Mouse (Mus musculus) CH12.LX (cell line): ENCODE measurements around the gene Nudt19. TPM values are rescaled to one million over a fixed set of nuclear protein-coding genes. Genes with fewer than 3 reads are reported as not detected.

Experiments
- DNase-seq: peaks from one replicate; pipeline ENCODE4 v3.0.0-alpha.2; 2013; ENCODE audit errors: extremely low read depth
- H3K27ac ChIP-seq: 2 replicates; pipeline ENCODE4 v1.5.1; 2012; ENCODE audit warnings: low read depth, mild to moderate bottlenecking, control low read depth, moderate library complexity; ENCODE audit not compliant: insufficient read depth
- H3K27me3 ChIP-seq: replicated peaks from 2 replicates; pipeline ENCODE3; 2012; ENCODE audit warnings: inconsistent platforms
- H3K36me3 ChIP-seq, 2 experiments: replicated peaks in 1 of 2; 2 replicates each; pipeline versions ENCODE3 to v1.6.1; 2012; ENCODE audit warnings: inconsistent platforms in 1 of 2, low read length in 1 of 2, mild to moderate bottlenecking in 1 of 2, mixed read lengths in 1 of 2, moderate library complexity in 1 of 2; ENCODE audit not compliant: control insufficient read depth in 1 of 2, insufficient read depth in 1 of 2
- H3K4me1 ChIP-seq, 2 experiments: 2 replicates each; pipeline ENCODE4 v1.6.1; 2012; ENCODE audit warnings: inconsistent platforms in 1 of 2, moderate library complexity in 1 of 2; ENCODE audit not compliant: insufficient read depth in 2 of 2, control insufficient read depth in 1 of 2
- H3K4me2 ChIP-seq: 2 replicates; pipeline ENCODE4 v1.6.1; 2012; ENCODE audit warnings: low read depth, mild to moderate bottlenecking, control low read depth; ENCODE audit not compliant: poor library complexity, insufficient read depth, severe bottlenecking
- H3K4me3 ChIP-seq, 3 experiments: fragments of 150-350 bp in 1 of 3; sonication (generic) in 1 of 3; replicated peaks in 1 of 3; 2 replicates each; pipeline versions ENCODE3 to v1.5.1; 2011 to 2012; ENCODE audit warnings: low read depth in 2 of 3, low read length in 2 of 3, mild to moderate bottlenecking in 2 of 3, moderate library complexity in 2 of 3, control low read depth in 1 of 3, improper control_type of control experiment in 1 of 3, inconsistent platforms in 1 of 3, mixed read lengths in 1 of 3; ENCODE audit not compliant: poor library complexity in 1 of 3
- H3K79me2 ChIP-seq: replicated peaks from 2 replicates; pipeline ENCODE4 v1.6.1; 2012; ENCODE audit warnings: mild to moderate bottlenecking, moderate library complexity; ENCODE audit not compliant: control insufficient read depth, poor library complexity, insufficient read depth, severe bottlenecking; ENCODE audit errors: extremely low read depth
- H3K9ac ChIP-seq: 2 replicates; pipeline ENCODE4 v1.6.1; 2012; ENCODE audit warnings: low read depth, mild to moderate bottlenecking, control low read depth, moderate library complexity; ENCODE audit not compliant: insufficient read depth
- H3K9me3 ChIP-seq: replicated peaks from 2 replicates; pipeline ENCODE3; 2012; ENCODE audit warnings: low read length, inconsistent platforms, mixed read lengths
- BHLHE40 ChIP-seq: IDR thresholded peaks from 2 replicates; pipeline ENCODE4 v1.6.1; 2011; ENCODE audit warnings: mild to moderate bottlenecking, low read depth, low read length, improper control_type of control experiment
- CHD2 ChIP-seq: IDR thresholded peaks from 2 replicates; pipeline ENCODE4 v1.6.1; 2011; ENCODE audit warnings: low read length, improper control_type of control experiment
- CTCF ChIP-seq, 2 experiments: IDR thresholded peaks in 1 of 2; conservative IDR thresholded peaks in 1 of 2; 2 replicates each; pipeline ENCODE4 v1.5.1; 2011 to 2012; ENCODE audit warnings: low read depth in 2 of 2, low read length in 2 of 2, improper control_type of control experiment in 1 of 2, inconsistent platforms in 1 of 2, mild to moderate bottlenecking in 1 of 2, moderate library complexity in 1 of 2
- EP300 ChIP-seq: IDR thresholded peaks from 2 replicates; pipeline ENCODE4 v1.6.1; 2011; ENCODE audit warnings: low read length, improper control_type of control experiment
- ETS1 ChIP-seq: conservative IDR thresholded peaks from 2 replicates; pipeline ENCODE4 v1.6.1; 2012; ENCODE audit warnings: low read depth, mild to moderate bottlenecking, inconsistent platforms, low read length, improper control_type of control experiment, moderate library complexity
- GABPA ChIP-seq: IDR thresholded peaks from 2 replicates; pipeline ENCODE4 v1.6.1; 2012; ENCODE audit warnings: low read depth, low read length, improper control_type of control experiment, inconsistent platforms; ENCODE audit not compliant: insufficient replicate concordance
- HCFC1 ChIP-seq: IDR thresholded peaks from 2 replicates; pipeline ENCODE4 v1.6.1; 2012; ENCODE audit warnings: low read depth, mild to moderate bottlenecking, inconsistent platforms, low read length, improper control_type of control experiment
- JUN ChIP-seq: IDR thresholded peaks from 2 replicates; pipeline ENCODE4 v1.6.1; 2011; ENCODE audit warnings: low read depth, mild to moderate bottlenecking, low read length, improper control_type of control experiment, moderate library complexity; ENCODE audit not compliant: insufficient read depth
- JUND ChIP-seq: conservative IDR thresholded peaks from 2 replicates; pipeline ENCODE4 v1.6.1; 2011; ENCODE audit warnings: low read depth, low read length, improper control_type of control experiment
- MAX ChIP-seq: IDR thresholded peaks from 2 replicates; pipeline ENCODE4 v1.6.1; 2011; ENCODE audit warnings: low read length, improper control_type of control experiment
- MAZ ChIP-seq: IDR thresholded peaks from 2 replicates; pipeline ENCODE4 v1.6.1; 2012; ENCODE audit warnings: low read depth, mild to moderate bottlenecking, inconsistent platforms, low read length, improper control_type of control experiment, moderate library complexity
- MEF2A ChIP-seq: IDR thresholded peaks from 2 replicates; pipeline ENCODE4 v1.6.1; 2014; ENCODE audit warnings: low read depth, mild to moderate bottlenecking, inconsistent platforms, low read length, improper control_type of control experiment, borderline replicate concordance
- MXI1 ChIP-seq: IDR thresholded peaks from 2 replicates; pipeline ENCODE4 v1.6.1; 2011; ENCODE audit warnings: mild to moderate bottlenecking, low read depth, low read length, improper control_type of control experiment
- MYC ChIP-seq: IDR thresholded peaks from 2 replicates; pipeline ENCODE4 v1.6.1; 2011; ENCODE audit warnings: low read depth, mild to moderate bottlenecking, improper control_type of control experiment, low read length
- NELFE ChIP-seq: IDR thresholded peaks from 2 replicates; pipeline ENCODE4 v1.6.1; 2011; ENCODE audit warnings: low read depth, low read length, improper control_type of control experiment
- NRF1 ChIP-seq: IDR thresholded peaks from 2 replicates; pipeline ENCODE4 v1.6.1; 2014; ENCODE audit warnings: low read depth, mild to moderate bottlenecking, inconsistent platforms, low read length, improper control_type of control experiment, moderate library complexity
- POLR2A ChIP-seq: IDR thresholded peaks from 2 replicates; pipeline ENCODE4 v1.6.1; 2011; ENCODE audit warnings: low read depth, mild to moderate bottlenecking, improper control_type of control experiment, low read length
- POLR2AphosphoS2 ChIP-seq: IDR thresholded peaks from 2 replicates; pipeline ENCODE4 v1.6.1; 2011; ENCODE audit warnings: low read depth, low read length, improper control_type of control experiment
- RCOR1 ChIP-seq: conservative IDR thresholded peaks from 2 replicates; pipeline ENCODE4 v1.6.1; 2012; ENCODE audit warnings: low read depth, mild to moderate bottlenecking, inconsistent platforms, low read length, improper control_type of control experiment
- SMC3 ChIP-seq: IDR thresholded peaks from 2 replicates; pipeline ENCODE4 v1.6.1; 2011; ENCODE audit warnings: low read depth, low read length, improper control_type of control experiment
- TBP ChIP-seq: conservative IDR thresholded peaks from 2 replicates; pipeline ENCODE4 v1.6.1; 2011; ENCODE audit warnings: low read depth, low read length, improper control_type of control experiment
- TCF12 ChIP-seq: IDR thresholded peaks from 2 replicates; pipeline ENCODE4 v1.6.1; 2014; ENCODE audit warnings: low read depth, mild to moderate bottlenecking, inconsistent platforms, low read length, improper control_type of control experiment
- UBTF ChIP-seq: IDR thresholded peaks from 2 replicates; pipeline ENCODE4 v1.6.1; 2012; ENCODE audit warnings: low read depth, mild to moderate bottlenecking, inconsistent platforms, low read length, improper control_type of control experiment, moderate library complexity
- USF1 ChIP-seq: IDR thresholded peaks from 2 replicates; pipeline ENCODE4 v1.6.1; 2014; ENCODE audit warnings: low read depth, mild to moderate bottlenecking, inconsistent platforms, low read length, improper control_type of control experiment
- ZC3H11A ChIP-seq: IDR thresholded peaks from 2 replicates; pipeline ENCODE4 v1.6.1; 2012; ENCODE audit warnings: low read depth, mild to moderate bottlenecking, inconsistent platforms, low read length, improper control_type of control experiment
- ZMIZ1 ChIP-seq: IDR thresholded peaks from 2 replicates; pipeline ENCODE4 v1.6.1; 2012; ENCODE audit warnings: low read depth, mild to moderate bottlenecking, inconsistent platforms, low read length, improper control_type of control experiment
- ZNF384 ChIP-seq: IDR thresholded peaks from 2 replicates; pipeline ENCODE4 v1.6.1; 2012; ENCODE audit warnings: low read depth, low read length, improper control_type of control experiment, inconsistent platforms
- dilution Hi-C: fragments of 300-500 bp; cut with MboI; formaldehyde crosslinking; loops from 2 replicates; pipeline ENCODE4 v1.14.3; 2020; ENCODE audit warnings: low sequenced_read_pairs; ENCODE audit not compliant: extremely low pct_unique_long_range_greater_than_20kb, extremely low pct_ligation_motif_present
- in situ Hi-C: fragments of 300-500 bp; cut with MboI; formaldehyde crosslinking; loops from 3 replicates; pipeline ENCODE4 v1.14.3; 2019; ENCODE audit warnings: low sequenced_read_pairs, low pct_ligation_motif_present, low pct_unique_long_range_greater_than_20kb, mixed read lengths
- polyA plus RNA-seq: library from polyadenylated mRNA; unstranded; fragments of >175 nt; gene quantifications from 2 replicates; pipeline ENCODE4 v1.2.1, GENCODE M21; 2012; ENCODE audit warnings: low read depth; ENCODE audit not compliant: insufficient read length
- total RNA-seq, 2 experiments: library from RNA; depleted of rRNA; stranded (reverse); fragments of 300-350 nt in 1 of 2; fragments of >200 nt in 1 of 2; gene quantifications; 2 replicates each; pipeline ENCODE4 v1.2.3; 2012 to 2014

The Nudt19 gene
- total and polyA plus RNA-seq, 3 experiments: 29.8 to 130 (median 58.0) TPM

GRCm38 (mm10) chr7:35559838-35560237 is 3.7 kb upstream of the Nudt19 start:
- H3K4me2 ChIP-seq: no peak overlapping the region
- H3K9me3 ChIP-seq: no peaks in the 10 kb centered on the region
- no peak overlapping the region for H3K27ac ChIP-seq
- dilution Hi-C loops: no loop called here
- H3K36me3 ChIP-seq: no peaks in the 10 kb centered on the region
- peaks cover 19% of the 10 kb centered on the region for H3K27me3 ChIP-seq
- TF ChIP-seq POLR2AphosphoS2 (no peak), NELFE (no peak), SMC3 (no peak), MAZ (no peak), CHD2 (no peak), ZMIZ1 (no peak), NRF1 (no peak), MAX (no peak), JUND (no peak), TBP (no peak), POLR2A (no peak), ZC3H11A (no peak), USF1 (no peak), MXI1 (no peak), ZNF384 (no peak), BHLHE40 (no peak)
- H3K4me1 ChIP-seq: peaks cover 0 to 5% of the 10 kb centered on the region in 2 experiments; a peak in 1 of 4 replicates
- no peak overlapping the region for H3K9ac ChIP-seq
- in situ Hi-C loops: loop anchor here (25.0 kb wide), 1 partner anchor 173 kb away; the partner anchor contains the start of genes Cep89 and Faap24
- H3K79me2 ChIP-seq: no peaks in the 10 kb centered on the region
- DNase-seq: no peak
- no peak overlapping the region for H3K4me3 ChIP-seq

GRCm38 (mm10) chr7:35558681-35559080 is 2.6 kb upstream of the Nudt19 start:
- Histone ChIP-seq H3K4me2 (no peak overlapping the region), H3K27ac (no peak overlapping the region), H3K36me3 (no peaks in the 10 kb centered on the region), H3K9ac (no peak overlapping the region), H3K27me3 (peaks cover 16% of the 10 kb centered on the region), H3K4me3 (no peak overlapping the region), H3K79me2 (no peaks in the 10 kb centered on the region), H3K4me1 (peaks cover 0 to 11% of the 10 kb centered on the region in 2 experiments; a peak in 3 of 4 replicates), H3K9me3 (no peaks in the 10 kb centered on the region)
- in situ Hi-C loops: loop anchor here (25.0 kb wide), 1 partner anchor 171 kb away; the partner anchor contains the start of genes Cep89 and Faap24
- dilution Hi-C loops: no loop called here
- TF ChIP-seq HCFC1 (no peak), MAZ (no peak), USF1 (no peak), ZC3H11A (no peak), EP300 (no peak), TCF12 (no peak), GABPA (no peak), UBTF (no peak), MEF2A (no peak), JUN (no peak), CTCF (conservative IDR thresholded peaks at IDR 0.05 in 1 of 2, IDR thresholded peaks at IDR 0.05 in 1 of 2; ENCODE audit: low read depth in 2 of 2, low read length in 2 of 2) (no peak), ZNF384 (no peak), ETS1 (no peak), TBP (no peak), MYC (no peak), RCOR1 (no peak)
- DNase-seq: no peak
